Mouse (Mus musculus): Measurements from ENCODE around the gene Iqcn. TPM values are rescaled to one million over a fixed set of nuclear protein-coding genes. Genes with fewer than 3 reads are reported as not detected.

Gene Iqcn
- total RNA-seq, 1 experiment from 2014 or later = 0.15 TPM

DNA sequence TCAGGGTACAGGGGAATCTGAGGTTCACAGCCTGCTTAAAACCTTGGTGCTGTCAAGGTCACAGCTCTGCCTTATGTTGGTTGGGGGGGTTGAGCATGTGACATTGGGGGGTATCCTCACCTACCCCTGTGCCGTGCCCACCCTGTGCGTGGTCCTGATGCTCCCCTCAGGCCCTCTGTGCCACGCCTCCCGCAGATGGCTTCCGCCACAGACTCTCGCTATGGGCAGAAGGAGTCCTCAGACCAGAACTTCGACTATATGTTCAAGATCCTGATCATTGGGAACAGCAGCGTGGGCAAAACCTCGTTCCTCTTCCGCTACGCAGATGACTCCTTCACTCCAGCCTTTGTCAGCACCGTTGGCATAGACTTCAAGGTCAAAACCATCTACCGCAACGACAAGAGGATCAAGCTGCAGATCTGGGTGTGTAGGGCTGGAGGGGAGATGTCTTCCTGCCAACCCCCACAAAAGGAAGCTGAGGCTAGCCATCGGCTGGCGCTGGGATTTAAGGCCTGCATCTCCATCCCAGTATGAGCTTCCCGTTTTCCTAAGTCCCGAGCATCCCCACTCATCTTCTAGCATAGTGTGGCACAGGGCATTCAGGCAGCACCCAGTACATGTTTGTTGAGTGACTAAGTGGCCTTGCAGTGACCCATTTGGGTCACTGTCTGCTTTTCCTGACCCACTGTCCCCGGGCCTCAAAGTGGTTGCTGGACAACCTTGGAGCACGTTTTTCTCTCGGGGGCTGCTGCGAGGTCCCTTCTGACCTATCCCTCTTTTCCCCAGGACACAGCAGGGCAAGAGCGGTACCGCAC is 52.6 kb downstream of the Iqcn start:
- no peak for DNase-seq

DNA sequence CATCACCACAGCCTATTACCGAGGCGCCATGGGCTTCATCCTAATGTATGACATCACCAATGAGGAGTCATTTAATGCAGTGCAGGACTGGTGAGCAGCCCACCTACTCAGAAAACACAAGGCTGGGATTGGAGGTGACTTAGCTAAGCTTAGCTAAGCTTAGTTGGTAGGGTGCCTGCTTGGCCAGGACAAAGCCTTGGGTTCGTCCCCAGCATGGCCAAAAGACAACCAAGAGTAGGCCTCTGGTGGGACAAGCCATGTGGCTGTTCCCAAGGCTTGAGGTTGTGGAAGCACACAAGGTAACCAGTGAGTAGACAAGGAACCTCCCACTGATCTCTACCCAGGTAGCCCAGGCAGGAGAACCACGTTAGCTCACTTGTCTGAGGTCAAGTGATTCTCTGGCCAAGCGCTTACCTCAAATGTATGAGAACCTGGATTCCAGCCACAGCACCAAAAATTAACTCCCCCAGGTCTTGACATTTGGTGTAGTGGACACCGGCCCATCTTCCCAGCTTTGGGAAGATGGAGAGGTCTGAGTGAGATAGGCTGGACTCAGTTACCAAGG is 53.3 kb downstream of the Iqcn start:
- no peak for DNase-seq

- DNase-seq = no peak
These were observed 54.5 kb downstream of the Iqcn start for GRCm38 (mm10) chr8:70757523-70758307.

GRCm38 (mm10) chr8:70758308-70758615 is 55.0 kb downstream of the Iqcn start:
- DNase-seq = no peak

DNA sequence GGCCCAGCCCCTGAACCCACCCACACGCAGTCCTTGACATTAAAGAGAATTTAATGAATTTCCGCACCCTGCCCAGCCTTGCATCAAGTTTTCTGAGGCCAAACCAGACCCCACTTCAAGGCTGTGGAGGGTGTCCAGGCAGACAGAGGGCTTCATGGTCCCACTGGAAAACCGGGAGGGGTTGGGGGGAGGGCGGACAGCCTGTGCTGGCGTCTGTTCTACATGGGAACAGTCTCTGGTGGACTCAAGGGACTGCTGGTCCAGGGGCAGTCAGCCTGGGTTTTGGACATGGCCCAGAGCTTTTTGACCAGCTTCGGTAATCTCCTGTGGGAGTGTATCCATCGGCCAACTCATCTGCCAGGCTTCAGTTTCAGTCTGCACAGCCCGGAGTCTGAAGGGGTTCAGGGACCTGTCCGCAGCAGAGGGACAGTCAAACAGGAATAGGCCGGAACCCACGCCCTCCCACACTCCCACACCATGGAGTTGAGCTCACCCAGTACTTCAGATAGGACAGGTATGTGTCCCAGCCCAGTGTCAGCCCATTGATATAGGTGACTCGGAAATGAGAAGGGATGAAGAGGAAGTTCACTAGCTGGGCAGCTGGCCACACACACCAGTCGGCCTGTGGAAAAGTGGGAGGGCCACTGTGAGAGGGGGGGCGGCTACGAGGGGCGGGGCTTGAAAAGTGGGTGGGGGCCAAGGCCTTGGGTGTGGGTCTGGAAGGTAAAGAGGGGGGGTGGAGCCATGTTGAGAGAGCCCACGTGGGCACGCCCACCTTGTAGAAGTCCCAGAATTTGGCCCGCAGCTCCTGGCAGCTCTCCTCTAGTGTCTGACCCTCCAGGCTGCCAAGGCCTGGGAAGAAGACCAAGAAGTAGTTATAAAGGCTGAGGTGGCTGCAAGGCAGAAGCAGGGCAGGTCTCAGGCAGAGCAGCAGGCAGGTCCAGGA is 55.6 kb downstream of the Iqcn start:
- peak; percentile 75 for DNase-seq

DNA sequence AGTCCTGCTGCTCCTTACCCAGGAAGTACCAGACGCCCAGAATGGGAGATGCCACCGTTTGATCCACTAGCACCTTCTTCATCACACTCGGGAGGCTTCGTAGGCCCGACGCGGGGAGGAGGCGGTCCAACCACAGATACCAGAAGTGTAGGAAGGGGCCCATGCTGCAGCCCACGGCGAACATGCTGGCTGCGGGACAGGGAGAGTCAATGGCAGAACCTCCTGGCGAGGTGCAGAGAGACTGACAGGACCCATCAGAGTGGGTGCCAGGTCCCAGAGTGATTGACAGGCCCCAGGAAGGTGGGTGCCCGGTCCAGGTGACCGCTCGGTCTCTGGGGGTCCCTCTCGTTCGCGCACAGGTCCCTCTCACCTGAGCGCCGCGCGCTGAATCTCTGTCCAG is 57.1 kb downstream of the Iqcn start:
- no peak for DNase-seq

- peak; percentile 92 for DNase-seq
These were observed 57.6 kb downstream of the Iqcn start, which contains the start of gene Mpv17l2 for GRCm38 (mm10) chr8:70760775-70761406. Gene Mpv17l2, minus strand, starts transcription at chr8:70760946.

DNA sequence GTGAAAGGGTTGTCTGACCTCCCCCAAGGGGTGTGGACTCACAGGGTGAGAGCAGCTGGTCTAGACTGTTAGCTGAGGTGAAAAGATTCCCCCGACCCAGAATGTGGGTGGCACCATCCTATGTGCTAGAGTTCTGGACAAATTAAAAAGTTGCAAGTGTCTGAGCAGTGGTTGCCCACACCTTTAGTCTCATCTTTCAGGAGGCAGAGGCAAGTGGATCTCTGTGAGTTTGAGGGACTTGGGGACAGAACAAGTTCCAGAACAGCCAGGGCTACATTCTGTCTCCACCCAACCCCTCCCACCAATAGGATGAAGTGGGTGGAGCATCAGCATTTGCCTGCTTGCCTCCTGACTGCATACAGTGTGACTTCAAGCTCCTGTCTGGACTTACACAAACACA is 58.9 kb downstream of the Iqcn start:
- DNase-seq = no peak

DNA sequence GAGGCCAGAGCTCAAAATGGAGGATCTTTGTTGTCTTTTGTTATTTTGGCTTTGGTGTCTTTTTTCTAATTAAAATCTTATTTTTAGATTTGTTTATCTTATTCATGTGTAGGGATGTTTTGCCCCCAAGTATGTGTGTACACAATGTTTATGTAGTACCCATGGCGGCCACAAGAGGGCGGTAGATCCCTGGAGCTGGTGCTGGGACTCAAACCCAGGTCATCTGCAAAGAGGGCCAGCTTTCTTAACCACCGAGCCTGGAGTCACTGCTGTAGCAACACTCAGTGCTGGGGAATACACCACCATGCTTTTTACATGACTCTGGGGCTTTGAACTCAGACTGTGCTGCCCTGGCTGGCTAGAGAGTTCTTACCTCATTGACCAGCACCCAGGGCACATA is 60.1 kb downstream of the Iqcn start:
- peak; percentile 65 for DNase-seq

GRCm38 (mm10) chr8:70764026-70764425 is 60.8 kb downstream of the Iqcn start:
- no peak for DNase-seq

GRCm38 (mm10) chr8:70764676-70765075 is 61.4 kb downstream of the Iqcn start:
- no peak for DNase-seq

- DNase-seq = no peak
These were observed 62.1 kb downstream of the Iqcn start for GRCm38 (mm10) chr8:70765329-70765728.

GRCm38 (mm10) chr8:70765838-70766570 is 62.7 kb downstream of the Iqcn start:
- DNase-seq = no peak

- peak; percentile 71 for DNase-seq
These were observed 63.5 kb downstream of the Iqcn start for GRCm38 (mm10) chr8:70766571-70767440.

Other genes starting within 250 kb of the Iqcn start
- gene Klhl26, start 226.5 kb upstream of the Iqcn start, total RNA-seq (2021) = 22.3 and 24.9 TPM in 2 replicates
- gene Tmem59l, start 216.1 kb upstream of the Iqcn start, total RNA-seq (2021) = 10.1 and 10.2 TPM in 2 replicates
- 0.18 TPM in 1 of 2 replicates, not detected in the other for gene Crlf1, start 210.3 kb upstream of the Iqcn start, total RNA-seq (2021)
- gene Rex1bd, start 196.7 kb upstream of the Iqcn start, total RNA-seq (2021) = 141 and 158 TPM in 2 replicates
- gene Uba52, start 192.7 kb upstream of the Iqcn start, total RNA-seq (2021) = 1,380 and 1,587 TPM in 2 replicates
- 361 and 404 TPM in 2 replicates for gene Fkbp8, start 175.7 kb upstream of the Iqcn start, total RNA-seq (2021)
- 68.9 and 85.4 TPM in 2 replicates for gene Kxd1, start 175.5 kb upstream of the Iqcn start, total RNA-seq (2021)
- gene Ell, start 164.0 kb upstream of the Iqcn start, total RNA-seq (2021) = 24.3 and 29.8 TPM in 2 replicates
- 89.7 and 101 TPM in 2 replicates for gene Isyna1, start 109.1 kb upstream of the Iqcn start, total RNA-seq (2021)
- 82.0 and 88.2 TPM in 2 replicates for gene Ssbp4, start 94.6 kb upstream of the Iqcn start, total RNA-seq (2021)
- 1.0 and 2.2 TPM in 2 replicates for gene Lrrc25, start 87.3 kb upstream of the Iqcn start, total RNA-seq (2021)
- gene Gdf15, start 71.0 kb upstream of the Iqcn start, total RNA-seq (2021) = 2.2 and 5.7 TPM in 2 replicates
- 98.1 and 129 TPM in 2 replicates for gene Pgpep1, start 43.1 kb upstream of the Iqcn start, total RNA-seq (2021)
- gene Lsm4, start 30.2 kb upstream of the Iqcn start, total RNA-seq (2021) = 66.1 and 86.8 TPM in 2 replicates
- gene Jund, start 4.5 kb upstream of the Iqcn start, total RNA-seq (2021) = 191 and 217 TPM in 2 replicates
- gene Gm3336, start 15.1 kb downstream of the Iqcn start, total RNA-seq (2021) = not detected in 2 replicates
- gene Pde4c, start 20.3 kb downstream of the Iqcn start, total RNA-seq (2021) = 0.55 and 1.3 TPM in 2 replicates
- 65.2 and 89.6 TPM in 2 replicates for gene Rab3a, start 51.2 kb downstream of the Iqcn start, total RNA-seq (2021)
- 127 and 143 TPM in 2 replicates for gene Mpv17l2, start 57.5 kb downstream of the Iqcn start, total RNA-seq (2021)
- gene Pik3r2, start 73.3 kb downstream of the Iqcn start, total RNA-seq (2021) = 50.2 and 62.1 TPM in 2 replicates
- gene Mast3, start 101.6 kb downstream of the Iqcn start, total RNA-seq (2021) = 26.9 and 27.4 TPM in 2 replicates
- not detected in 2 replicates for gene Il12rb1, start 105.0 kb downstream of the Iqcn start, total RNA-seq (2021)
- gene Arrdc2, start 136.3 kb downstream of the Iqcn start, total RNA-seq (2021) = 10.6 and 14.4 TPM in 2 replicates
- gene Kcnn1, start 159.8 kb downstream of the Iqcn start, total RNA-seq (2021) = 2.2 and 3.3 TPM in 2 replicates
- 54.6 and 57.5 TPM in 2 replicates for gene Ccdc124, start 170.5 kb downstream of the Iqcn start, total RNA-seq (2021)
- 0.09 TPM in 1 of 2 replicates, not detected in the other for gene Slc5a5, start 189.3 kb downstream of the Iqcn start, total RNA-seq (2021)
- 1,315 and 1,410 TPM in 2 replicates for gene Rpl18a, start 194.0 kb downstream of the Iqcn start, total RNA-seq (2021)
- 26.3 and 42.6 TPM in 2 replicates for gene Map1s, start 202.5 kb downstream of the Iqcn start, total RNA-seq (2021)